Mouse (Mus musculus): ENCODE data around the gene Stk11.
A peak's percentile ranks its signal among the peaks of the same experiment; 100 is the strongest.

Stk11 gene

GRCm38 (mm10) chr10:80130403-80131031, 14.9 kb downstream of the Stk11 start:
- no peak for DNase-seq (ENCODE audit: low spot score)

- no peak for DNase-seq (ENCODE audit: low spot score)
Observed at GRCm38 (mm10) chr10:80131316-80131951, 15.8 kb downstream of the Stk11 start.

GRCm38 (mm10) chr10:80131952-80132350, 16.3 kb downstream of the Stk11 start:
- no peak for DNase-seq (ENCODE audit: low spot score)

GRCm38 (mm10) chr10:80133226-80133849, 17.7 kb downstream of the Stk11 start:
- no peak for DNase-seq (ENCODE audit: low spot score)

GRCm38 (mm10) chr10:80134421-80134820, 18.8 kb downstream of the Stk11 start:
- DNase-seq (ENCODE audit: low spot score) = no peak

GRCm38 (mm10) chr10:80135161-80135560, 19.6 kb downstream of the Stk11 start:
- no peak for DNase-seq (ENCODE audit: low spot score)

GRCm38 (mm10) chr10:80135641-80136040, 20.0 kb downstream of the Stk11 start:
- no peak for DNase-seq (ENCODE audit: low spot score)

- DNase-seq (ENCODE audit: low spot score) = no peak
Observed at GRCm38 (mm10) chr10:80136179-80136951, 20.8 kb downstream of the Stk11 start.

GRCm38 (mm10) chr10:80136952-80137625, 21.5 kb downstream of the Stk11 start:
- no peak for DNase-seq (ENCODE audit: low spot score)

GRCm38 (mm10) chr10:80137626-80138552, 22.3 kb downstream of the Stk11 start:
- DNase-seq (ENCODE audit: low spot score) = no peak

GRCm38 (mm10) chr10:80138553-80139438, 23.2 kb downstream of the Stk11 start, which contains the start of gene Atp5d:
Atp5d (plus strand) TSS chr10:80138632.
- no peak for DNase-seq (ENCODE audit: low spot score)

- no peak for DNase-seq (ENCODE audit: low spot score)
Observed at GRCm38 (mm10) chr10:80139439-80139775, 23.8 kb downstream of the Stk11 start.

- no peak for DNase-seq (ENCODE audit: low spot score)
Observed at GRCm38 (mm10) chr10:80139975-80140665, 24.5 kb downstream of the Stk11 start.

GRCm38 (mm10) chr10:80140666-80141035, 25.0 kb downstream of the Stk11 start, which contains the start of gene Cbarp:
Cbarp (minus strand) TSS chr10:80140835.
- DNase-seq (ENCODE audit: low spot score) = no peak

GRCm38 (mm10) chr10:80141243-80141642, 25.6 kb downstream of the Stk11 start:
- DNase-seq (ENCODE audit: low spot score) = peak; percentile 92

GRCm38 (mm10) chr10:80141786-80142529, 26.4 kb downstream of the Stk11 start:
- DNase-seq (ENCODE audit: low spot score) = peak; percentile 98

GRCm38 (mm10) chr10:80142530-80142925, 26.9 kb downstream of the Stk11 start:
- DNase-seq (ENCODE audit: low spot score) = no peak

GRCm38 (mm10) chr10:80143664-80144063, 28.1 kb downstream of the Stk11 start:
- DNase-seq (ENCODE audit: low spot score) = no peak

GRCm38 (mm10) chr10:80144159-80144558, 28.6 kb downstream of the Stk11 start:
- no peak for DNase-seq (ENCODE audit: low spot score)
